Mouse (Mus musculus) CH12.LX (cell line): ENCODE data around the gene Zbtb5. TPM values are rescaled to one million over a fixed set of nuclear protein-coding genes. Genes with fewer than 3 reads are reported as not detected.

Source experiments
- DNase-seq: peaks from one replicate; pipeline ENCODE4 v3.0.0-alpha.2; 2013; ENCODE audit errors: extremely low read depth
- H3K27ac ChIP-seq: 2 replicates; pipeline ENCODE4 v1.5.1; 2012; ENCODE audit warnings: low read depth, mild to moderate bottlenecking, control low read depth, moderate library complexity; ENCODE audit not compliant: insufficient read depth
- H3K27me3 ChIP-seq: replicated peaks from 2 replicates; pipeline ENCODE3; 2012; ENCODE audit warnings: inconsistent platforms
- H3K36me3 ChIP-seq, 2 experiments: replicated peaks in 1 of 2; 2 replicates each; pipeline versions ENCODE3 to v1.6.1; 2012; ENCODE audit warnings: inconsistent platforms in 1 of 2, low read length in 1 of 2, mild to moderate bottlenecking in 1 of 2, mixed read lengths in 1 of 2, moderate library complexity in 1 of 2; ENCODE audit not compliant: control insufficient read depth in 1 of 2, insufficient read depth in 1 of 2
- H3K4me1 ChIP-seq, 2 experiments: 2 replicates each; pipeline ENCODE4 v1.6.1; 2012; ENCODE audit warnings: inconsistent platforms in 1 of 2, moderate library complexity in 1 of 2; ENCODE audit not compliant: insufficient read depth in 2 of 2, control insufficient read depth in 1 of 2
- H3K4me2 ChIP-seq: 2 replicates; pipeline ENCODE4 v1.6.1; 2012; ENCODE audit warnings: low read depth, mild to moderate bottlenecking, control low read depth; ENCODE audit not compliant: poor library complexity, insufficient read depth, severe bottlenecking
- H3K4me3 ChIP-seq, 3 experiments: fragments of 150-350 bp in 1 of 3; sonication (generic) in 1 of 3; replicated peaks in 1 of 3; 2 replicates each; pipeline versions ENCODE3 to v1.5.1; 2011 to 2012; ENCODE audit warnings: low read depth in 2 of 3, low read length in 2 of 3, mild to moderate bottlenecking in 2 of 3, moderate library complexity in 2 of 3, control low read depth in 1 of 3, improper control_type of control experiment in 1 of 3, inconsistent platforms in 1 of 3, mixed read lengths in 1 of 3; ENCODE audit not compliant: poor library complexity in 1 of 3
- H3K79me2 ChIP-seq: replicated peaks from 2 replicates; pipeline ENCODE4 v1.6.1; 2012; ENCODE audit warnings: mild to moderate bottlenecking, moderate library complexity; ENCODE audit not compliant: control insufficient read depth, poor library complexity, insufficient read depth, severe bottlenecking; ENCODE audit errors: extremely low read depth
- H3K9ac ChIP-seq: 2 replicates; pipeline ENCODE4 v1.6.1; 2012; ENCODE audit warnings: low read depth, mild to moderate bottlenecking, control low read depth, moderate library complexity; ENCODE audit not compliant: insufficient read depth
- H3K9me3 ChIP-seq: replicated peaks from 2 replicates; pipeline ENCODE3; 2012; ENCODE audit warnings: low read length, inconsistent platforms, mixed read lengths
- BHLHE40 ChIP-seq: IDR thresholded peaks from 2 replicates; pipeline ENCODE4 v1.6.1; 2011; ENCODE audit warnings: mild to moderate bottlenecking, low read depth, low read length, improper control_type of control experiment
- CHD1 ChIP-seq: IDR thresholded peaks from 2 replicates; pipeline ENCODE4 v1.6.1; 2012; ENCODE audit warnings: low read depth, low read length, improper control_type of control experiment, inconsistent platforms
- CHD2 ChIP-seq: IDR thresholded peaks from 2 replicates; pipeline ENCODE4 v1.6.1; 2011; ENCODE audit warnings: low read length, improper control_type of control experiment
- CTCF ChIP-seq, 2 experiments: IDR thresholded peaks in 1 of 2; conservative IDR thresholded peaks in 1 of 2; 2 replicates each; pipeline ENCODE4 v1.5.1; 2011 to 2012; ENCODE audit warnings: low read depth in 2 of 2, low read length in 2 of 2, improper control_type of control experiment in 1 of 2, inconsistent platforms in 1 of 2, mild to moderate bottlenecking in 1 of 2, moderate library complexity in 1 of 2
- E2F4 ChIP-seq: IDR thresholded peaks from 2 replicates; pipeline ENCODE4 v1.6.1; 2011; ENCODE audit warnings: low read depth, low read length, improper control_type of control experiment; ENCODE audit not compliant: insufficient replicate concordance
- ELF1 ChIP-seq: IDR thresholded peaks from 2 replicates; pipeline ENCODE4 v1.6.1; 2014; ENCODE audit warnings: low read depth, mild to moderate bottlenecking, inconsistent platforms, low read length, improper control_type of control experiment
- EP300 ChIP-seq: IDR thresholded peaks from 2 replicates; pipeline ENCODE4 v1.6.1; 2011; ENCODE audit warnings: low read length, improper control_type of control experiment
- ETS1 ChIP-seq: conservative IDR thresholded peaks from 2 replicates; pipeline ENCODE4 v1.6.1; 2012; ENCODE audit warnings: low read depth, mild to moderate bottlenecking, inconsistent platforms, low read length, improper control_type of control experiment, moderate library complexity
- GABPA ChIP-seq: IDR thresholded peaks from 2 replicates; pipeline ENCODE4 v1.6.1; 2012; ENCODE audit warnings: low read depth, low read length, improper control_type of control experiment, inconsistent platforms; ENCODE audit not compliant: insufficient replicate concordance
- HCFC1 ChIP-seq: IDR thresholded peaks from 2 replicates; pipeline ENCODE4 v1.6.1; 2012; ENCODE audit warnings: low read depth, mild to moderate bottlenecking, inconsistent platforms, low read length, improper control_type of control experiment
- IRF4 ChIP-seq: IDR thresholded peaks from 2 replicates; pipeline ENCODE4 v1.6.1; 2014; ENCODE audit warnings: low read depth, mild to moderate bottlenecking, inconsistent platforms, low read length, improper control_type of control experiment
- JUN ChIP-seq: IDR thresholded peaks from 2 replicates; pipeline ENCODE4 v1.6.1; 2011; ENCODE audit warnings: low read depth, mild to moderate bottlenecking, low read length, improper control_type of control experiment, moderate library complexity; ENCODE audit not compliant: insufficient read depth
- JUND ChIP-seq: conservative IDR thresholded peaks from 2 replicates; pipeline ENCODE4 v1.6.1; 2011; ENCODE audit warnings: low read depth, low read length, improper control_type of control experiment
- KAT2A ChIP-seq: IDR thresholded peaks from 2 replicates; pipeline ENCODE4 v1.6.1; 2012; ENCODE audit warnings: low read length, improper control_type of control experiment, inconsistent platforms; ENCODE audit not compliant: insufficient replicate concordance
- MAFK ChIP-seq: IDR thresholded peaks from 2 replicates; pipeline ENCODE4 v1.6.1; 2011; ENCODE audit warnings: low read length, improper control_type of control experiment; ENCODE audit not compliant: insufficient replicate concordance
- MAX ChIP-seq: IDR thresholded peaks from 2 replicates; pipeline ENCODE4 v1.6.1; 2011; ENCODE audit warnings: low read length, improper control_type of control experiment
- MAZ ChIP-seq: IDR thresholded peaks from 2 replicates; pipeline ENCODE4 v1.6.1; 2012; ENCODE audit warnings: low read depth, mild to moderate bottlenecking, inconsistent platforms, low read length, improper control_type of control experiment, moderate library complexity
- MEF2A ChIP-seq: IDR thresholded peaks from 2 replicates; pipeline ENCODE4 v1.6.1; 2014; ENCODE audit warnings: low read depth, mild to moderate bottlenecking, inconsistent platforms, low read length, improper control_type of control experiment, borderline replicate concordance
- MXI1 ChIP-seq: IDR thresholded peaks from 2 replicates; pipeline ENCODE4 v1.6.1; 2011; ENCODE audit warnings: mild to moderate bottlenecking, low read depth, low read length, improper control_type of control experiment
- MYC ChIP-seq: IDR thresholded peaks from 2 replicates; pipeline ENCODE4 v1.6.1; 2011; ENCODE audit warnings: low read depth, mild to moderate bottlenecking, improper control_type of control experiment, low read length
- NELFE ChIP-seq: IDR thresholded peaks from 2 replicates; pipeline ENCODE4 v1.6.1; 2011; ENCODE audit warnings: low read depth, low read length, improper control_type of control experiment
- NRF1 ChIP-seq: IDR thresholded peaks from 2 replicates; pipeline ENCODE4 v1.6.1; 2014; ENCODE audit warnings: low read depth, mild to moderate bottlenecking, inconsistent platforms, low read length, improper control_type of control experiment, moderate library complexity
- PAX5 ChIP-seq: IDR thresholded peaks from 2 replicates; pipeline ENCODE4 v1.6.1; 2012; ENCODE audit warnings: low read length, inconsistent platforms, mixed read lengths
- POLR2A ChIP-seq: IDR thresholded peaks from 2 replicates; pipeline ENCODE4 v1.6.1; 2011; ENCODE audit warnings: low read depth, mild to moderate bottlenecking, improper control_type of control experiment, low read length
- POLR2AphosphoS2 ChIP-seq: IDR thresholded peaks from 2 replicates; pipeline ENCODE4 v1.6.1; 2011; ENCODE audit warnings: low read depth, low read length, improper control_type of control experiment
- RAD21 ChIP-seq: IDR thresholded peaks from 2 replicates; pipeline ENCODE4 v1.6.1; 2011; ENCODE audit warnings: low read depth, mild to moderate bottlenecking, low read length, improper control_type of control experiment, moderate library complexity
- RCOR1 ChIP-seq: conservative IDR thresholded peaks from 2 replicates; pipeline ENCODE4 v1.6.1; 2012; ENCODE audit warnings: low read depth, mild to moderate bottlenecking, inconsistent platforms, low read length, improper control_type of control experiment
- SIN3A ChIP-seq: IDR thresholded peaks from 2 replicates; pipeline ENCODE4 v1.6.1; 2012; ENCODE audit warnings: low read length, improper control_type of control experiment, inconsistent platforms
- SMC3 ChIP-seq: IDR thresholded peaks from 2 replicates; pipeline ENCODE4 v1.6.1; 2011; ENCODE audit warnings: low read depth, low read length, improper control_type of control experiment
- TBP ChIP-seq: conservative IDR thresholded peaks from 2 replicates; pipeline ENCODE4 v1.6.1; 2011; ENCODE audit warnings: low read depth, low read length, improper control_type of control experiment
- TCF12 ChIP-seq: IDR thresholded peaks from 2 replicates; pipeline ENCODE4 v1.6.1; 2014; ENCODE audit warnings: low read depth, mild to moderate bottlenecking, inconsistent platforms, low read length, improper control_type of control experiment
- UBTF ChIP-seq: IDR thresholded peaks from 2 replicates; pipeline ENCODE4 v1.6.1; 2012; ENCODE audit warnings: low read depth, mild to moderate bottlenecking, inconsistent platforms, low read length, improper control_type of control experiment, moderate library complexity
- USF1 ChIP-seq: IDR thresholded peaks from 2 replicates; pipeline ENCODE4 v1.6.1; 2014; ENCODE audit warnings: low read depth, mild to moderate bottlenecking, inconsistent platforms, low read length, improper control_type of control experiment
- USF2 ChIP-seq: conservative IDR thresholded peaks from 2 replicates; pipeline ENCODE4 v1.6.1; 2011; ENCODE audit warnings: low read depth, low read length, improper control_type of control experiment
- ZC3H11A ChIP-seq: IDR thresholded peaks from 2 replicates; pipeline ENCODE4 v1.6.1; 2012; ENCODE audit warnings: low read depth, mild to moderate bottlenecking, inconsistent platforms, low read length, improper control_type of control experiment
- ZKSCAN1 ChIP-seq: IDR thresholded peaks from 2 replicates; pipeline ENCODE4 v1.6.1; 2012; ENCODE audit warnings: low read depth, inconsistent platforms, low read length, improper control_type of control experiment, borderline replicate concordance
- ZMIZ1 ChIP-seq: IDR thresholded peaks from 2 replicates; pipeline ENCODE4 v1.6.1; 2012; ENCODE audit warnings: low read depth, mild to moderate bottlenecking, inconsistent platforms, low read length, improper control_type of control experiment
- ZNF384 ChIP-seq: IDR thresholded peaks from 2 replicates; pipeline ENCODE4 v1.6.1; 2012; ENCODE audit warnings: low read depth, low read length, improper control_type of control experiment, inconsistent platforms
- dilution Hi-C: fragments of 300-500 bp; cut with MboI; formaldehyde crosslinking; loops from 2 replicates; pipeline ENCODE4 v1.14.3; 2020; ENCODE audit warnings: low sequenced_read_pairs; ENCODE audit not compliant: extremely low pct_unique_long_range_greater_than_20kb, extremely low pct_ligation_motif_present
- in situ Hi-C: fragments of 300-500 bp; cut with MboI; formaldehyde crosslinking; loops from 3 replicates; pipeline ENCODE4 v1.14.3; 2019; ENCODE audit warnings: low sequenced_read_pairs, low pct_ligation_motif_present, low pct_unique_long_range_greater_than_20kb, mixed read lengths
- polyA plus RNA-seq: library from polyadenylated mRNA; unstranded; fragments of >175 nt; gene quantifications from 2 replicates; pipeline ENCODE4 v1.2.1, GENCODE M21; 2012; ENCODE audit warnings: low read depth; ENCODE audit not compliant: insufficient read length
- total RNA-seq, 2 experiments: library from RNA; depleted of rRNA; stranded (reverse); fragments of 300-350 nt in 1 of 2; fragments of >200 nt in 1 of 2; gene quantifications; 2 replicates each; pipeline ENCODE4 v1.2.3; 2012 to 2014

Gene Zbtb5
- total and polyA plus RNA-seq, 3 experiments, result 8.2 to 10.4 (median 10.0) TPM

DNA sequence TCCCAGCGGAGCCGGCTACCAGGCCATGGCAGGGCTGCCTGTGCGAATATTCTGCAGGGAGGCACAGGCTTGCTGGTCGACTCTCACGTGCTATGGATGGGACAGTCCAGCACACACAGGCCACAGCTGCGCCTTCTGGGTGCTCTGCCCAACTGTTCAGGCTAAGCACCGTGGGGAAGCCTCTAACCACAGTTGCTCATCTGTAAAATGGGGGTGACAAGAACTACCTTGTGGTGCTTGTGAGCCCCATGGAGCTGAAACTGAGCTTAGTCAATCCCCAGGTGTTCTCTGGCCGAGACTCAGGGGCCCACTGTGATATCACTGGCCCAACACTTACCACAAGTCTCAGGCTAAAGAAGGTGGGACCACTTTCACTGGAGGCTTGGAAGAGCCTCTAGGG is 44.8 kb downstream of the Zbtb5 start:
- peaks cover 58 to 71% of the 10 kb centered on the region in 2 experiments for H3K4me1 ChIP-seq
- dilution Hi-C loops, result no loop called here
- H3K36me3 ChIP-seq, result peaks cover 0 to 10% of the 10 kb centered on the region in 2 experiments
- H3K9ac ChIP-seq, result no peak overlapping the region
- peak; percentile 87 for DNase-seq
- H3K4me2 ChIP-seq, result no peak overlapping the region
- TF ChIP-seq PAX5, result no peak
- no peak for TF ChIP-seq ZKSCAN1
- TF ChIP-seq USF1, result no peak
- TF ChIP-seq KAT2A, result no peak
- TF ChIP-seq NRF1, result peak; percentile 19; the same call in 1 of the 2 replicates
- TF ChIP-seq ZC3H11A, result no peak
- TF ChIP-seq ETS1, result peak; percentile 95
- peak; percentile 51; the same call in 1 of the 2 replicates for TF ChIP-seq TBP
- peak; percentile 100 for TF ChIP-seq TCF12
- TF ChIP-seq POLR2A, result no peak
- TF ChIP-seq USF2, result no peak
- 0 out of 2 replicates have a peak, but pooled peaks have one; percentile 14 for TF ChIP-seq SMC3
- TF ChIP-seq UBTF, result 0 out of 2 replicates have a peak, but pooled peaks have one; percentile 41
- TF ChIP-seq RAD21, result no peak; the same call in 1 of the 2 replicates
- peak; percentile 82 for TF ChIP-seq MEF2A
- TF ChIP-seq CHD2, result peak; percentile 40; the same call in 1 of the 2 replicates
- no peak for TF ChIP-seq JUND
- no peak; the same call in none of the 2 replicates for TF ChIP-seq SIN3A
- TF ChIP-seq BHLHE40, result peak; percentile 99
- TF ChIP-seq JUN, result no peak
- TF ChIP-seq NELFE, result no peak
- peak; percentile 74 for TF ChIP-seq MYC
- peak; percentile 83 for TF ChIP-seq IRF4
- no peak for TF ChIP-seq CHD1
- TF ChIP-seq CTCF (conservative IDR thresholded peaks at IDR 0.05 in 1 of 2, IDR thresholded peaks at IDR 0.05 in 1 of 2; ENCODE audit: low read depth in 2 of 2, low read length in 2 of 2), result no peak
- TF ChIP-seq HCFC1, result no peak
- TF ChIP-seq E2F4, result no peak
- peak; percentile 26; the same call in 1 of the 2 replicates for TF ChIP-seq MAZ
- TF ChIP-seq MAFK, result peak; percentile 83
- TF ChIP-seq RCOR1, result peak; percentile 70; the same call in 1 of the 2 replicates
- no peak for TF ChIP-seq GABPA
- peak; percentile 50; the same call in 1 of the 2 replicates for TF ChIP-seq ZNF384
- no peak for TF ChIP-seq ELF1
- TF ChIP-seq MXI1, result peak; percentile 43; the same call in 1 of the 2 replicates
- TF ChIP-seq EP300, result peak; percentile 92
- TF ChIP-seq ZMIZ1, result 0 out of 2 replicates have a peak, but pooled peaks have one; percentile 45
- peak; percentile 67 for TF ChIP-seq MAX
- no peak for TF ChIP-seq POLR2AphosphoS2
- TF ChIP-seq, all 38 proteins: peak for 19
- no peak overlapping the region for H3K27ac ChIP-seq
- in situ Hi-C loops, result no loop called here
- H3K9me3 ChIP-seq, result peaks cover 30% of the 10 kb centered on the region
- peak overlapping the region in 2 of 3 experiments; percentile 0 to 60 for H3K4me3 ChIP-seq
- H3K79me2 ChIP-seq, result no peaks in the 10 kb centered on the region
- H3K27me3 ChIP-seq, result no peaks in the 10 kb centered on the region
